Comparison of ENCODE assay signal across 8 mouse cellular contexts in the genomic region with DNA sequence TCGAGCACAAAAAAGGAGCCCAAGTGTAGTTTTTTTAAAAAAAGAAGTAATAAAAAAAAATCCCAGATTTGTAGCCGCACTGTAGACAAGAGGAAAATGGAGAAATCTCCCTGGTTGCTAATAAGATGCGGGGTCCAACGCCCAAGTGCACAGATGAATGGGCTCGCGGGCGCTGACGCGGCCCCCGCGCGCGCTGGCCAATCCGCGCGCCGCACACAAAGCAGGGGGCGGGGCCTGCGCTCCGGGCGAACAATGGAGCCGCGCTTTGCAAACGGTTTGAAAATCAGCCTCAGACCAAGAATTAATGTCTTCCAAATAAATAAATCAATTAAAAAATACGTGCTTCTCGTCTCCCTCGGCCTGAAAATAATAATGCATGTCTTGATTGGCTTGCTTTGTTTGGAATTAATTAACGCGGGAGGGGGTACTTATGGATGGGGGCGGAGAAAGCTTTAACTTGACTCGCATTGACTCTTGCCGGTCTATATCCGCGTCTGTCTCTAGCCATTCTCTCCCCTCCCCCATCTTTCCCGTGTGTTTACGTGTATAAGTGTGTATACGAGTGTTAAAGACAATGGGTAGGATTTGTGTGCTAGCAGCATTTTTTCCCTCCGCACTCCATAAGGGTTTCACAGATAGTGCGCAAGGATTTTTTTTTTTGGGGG. TPM values are rescaled to one million over a fixed set of nuclear protein-coding genes. Genes with fewer than 3 reads are reported as not detected.
DNase-seq lines count a peak whose midpoint lies in the region; ATAC-seq and TF ChIP-seq lines count a peak whose summit lies in the region.

A gene (minus strand): TSS at position 143 of the 665 bp plus-strand sequence.

- no peaks in the 10 kb centered on the region for H3K9me3 ChIP-seq in heart, embryonic 13.5 days
- no peaks in the 10 kb centered on the region for H3K9me3 ChIP-seq in kidney, postnatal 0 days (replicated peaks; ENCODE audit: low read length)

- H3K27me3 ChIP-seq in C2C12 (ENCODE audit: control insufficient read depth, insufficient read depth, insufficient read length) (no peaks in the 10 kb centered on the region), myocyte (ENCODE audit: control insufficient read depth, insufficient read depth, insufficient read length) (no peaks in the 10 kb centered on the region)
- H3K27me3 ChIP-seq in heart, embryonic 13.5 days (replicated peaks) = no peaks in the 10 kb centered on the region
- no peaks in the 10 kb centered on the region for H3K27me3 ChIP-seq in kidney, postnatal 0 days (ENCODE audit: insufficient read depth, low read length)
- peaks cover 3% of the 10 kb centered on the region; the same call in 1 of the 2 replicates for H3K27me3 ChIP-seq in liver, adult 2 months (ENCODE audit: control insufficient read depth, insufficient read depth, low read length)

- H3K79me2 ChIP-seq in C2C12 (ENCODE audit: control insufficient read depth, insufficient read depth) (peaks cover 44% of the 10 kb centered on the region), myocyte (ENCODE audit: control insufficient read depth, insufficient read depth) (peaks cover 36% of the 10 kb centered on the region)
- H3K79me2 ChIP-seq in liver, adult 2 months (ENCODE audit: control insufficient read depth, insufficient read depth, low read length) = no peaks in the 10 kb centered on the region

- H3K79me3 ChIP-seq in C2C12 (ENCODE audit: low read depth) = peaks cover 32% of the 10 kb centered on the region

- H3ac ChIP-seq in C2C12 (ENCODE audit: control insufficient read depth, insufficient read length, low read depth) (peak within 1 kb of the TSS; percentile 87), myocyte (ENCODE audit: control insufficient read depth, insufficient read length) (peak within 1 kb of the TSS; percentile 72)

- peak within 1 kb of the TSS; percentile 94 for H3K4me2 ChIP-seq in heart, embryonic 13.5 days
- peak within 1 kb of the TSS; percentile 82 for H3K4me2 ChIP-seq in kidney, postnatal 0 days (ENCODE audit: low read length)
- peak within 1 kb of the TSS; percentile 78 for H3K4me2 ChIP-seq in myocyte (ENCODE audit: low read depth)

- H3K4me3 ChIP-seq in C2C12 (ENCODE audit: insufficient read depth, poor library complexity, severe bottlenecking) (peak within 1 kb of the TSS; percentile 94), myocyte (peak within 1 kb of the TSS; percentile 94)
- peak within 1 kb of the TSS; percentile 69 for H3K4me3 ChIP-seq in bone marrow macrophage, adult 2 months (ENCODE audit: insufficient read depth, low read length)
- peak within 1 kb of the TSS; percentile 94 for H3K4me3 ChIP-seq in heart, embryonic 13.5 days
- peak within 1 kb of the TSS; percentile 82 for H3K4me3 ChIP-seq in kidney, postnatal 0 days (replicated peaks; ENCODE audit: low read depth, low read length)
- peak within 1 kb of the TSS; percentile 77 for H3K4me3 ChIP-seq in liver, adult 2 months (ENCODE audit: insufficient read depth, low read depth, low read length)

- peak within 1 kb of the TSS; percentile 92 for H3K27ac ChIP-seq in bone marrow macrophage, adult 2 months (ENCODE audit: insufficient read depth, low read depth, low read length)
- peak within 1 kb of the TSS; percentile 98 for H3K27ac ChIP-seq in heart, embryonic 13.5 days (replicated peaks)
- H3K27ac ChIP-seq in kidney, postnatal 0 days = peak within 1 kb of the TSS; percentile 98
- peak within 1 kb of the TSS; percentile 73 for H3K27ac ChIP-seq in liver, adult 2 months (replicated peaks; ENCODE audit: insufficient read depth, low read depth, low read length)

- peak; percentile 66; the same call in 1 of the 2 replicates for ATAC-seq in heart, embryonic 13.5 days (ENCODE audit: extremely low read depth, insufficient number of reproducible peaks, low FRiP score, low TSS enrichment)
- peak; percentile 43 for ATAC-seq in kidney, postnatal 0 days (replicated peaks; ENCODE audit: low FRiP score, low read depth)

- peak within 1 kb of the TSS; percentile 99 for H3K9ac ChIP-seq in heart, embryonic 13.5 days
- peak within 1 kb of the TSS; percentile 90 for H3K9ac ChIP-seq in kidney, postnatal 0 days (ENCODE audit: low read depth, low read length)
- H3K9ac ChIP-seq in liver, adult 2 months (ENCODE audit: low read depth, low read length) = peak within 1 kb of the TSS; percentile 78

- TF ChIP-seq POLR2A in bone marrow macrophage, adult 2 months (IDR thresholded peaks at IDR 0.05; ENCODE audit: borderline replicate concordance, low read depth, low read length) = no peak
- 0 out of 2 replicates have a peak, but pooled peaks have one; percentile 28 for TF ChIP-seq POLR2A in liver, adult 2 months (IDR thresholded peaks at IDR 0.05; ENCODE audit: extremely low read depth, insufficient read depth, low read length)
- peak; percentile 50 for TF ChIP-seq POLR2A in myocyte (IDR thresholded peaks at IDR 0.05; ENCODE audit: insufficient read length, low read depth)

- TF ChIP-seq CTCF in C2C12 (IDR thresholded peaks at IDR 0.05; ENCODE audit: control insufficient read depth, insufficient read depth, insufficient read length) = no peak
- no peak for TF ChIP-seq CTCF in bone marrow macrophage, adult 2 months (IDR thresholded peaks at IDR 0.05; ENCODE audit: low read depth, low read length)
- TF ChIP-seq CTCF in kidney, postnatal 0 days (IDR thresholded peaks at IDR 0.05; ENCODE audit: low read depth) = no peak
- TF ChIP-seq CTCF in liver, adult 2 months (IDR thresholded peaks at IDR 0.05; ENCODE audit: low read depth, low read length) = no peak

- under 1% methylated on average over 39 of the region's 39 CpGs for WGBS in heart, embryonic 13.5 days
- WGBS in kidney, postnatal 0 days = under 1% methylated on average over 39 of the region's 39 CpGs
- WGBS in liver, adult 2 months = under 1% methylated on average over 39 of the region's 39 CpGs

- H3K36me3 ChIP-seq in C2C12 (ENCODE audit: control insufficient read depth, insufficient read depth) (peaks cover 19% of the 10 kb centered on the region), myocyte (ENCODE audit: control insufficient read depth, insufficient read depth) (peaks cover 18% of the 10 kb centered on the region)
- H3K36me3 ChIP-seq in heart, embryonic 13.5 days = peaks cover 21% of the 10 kb centered on the region
- H3K36me3 ChIP-seq in kidney, postnatal 0 days (ENCODE audit: insufficient read depth, low read length) = 0 out of 2 replicates have a peak, but pooled peaks cover 6% of the 10 kb centered on the region
- H3K36me3 ChIP-seq in liver, adult 2 months (ENCODE audit: control insufficient read depth, insufficient read depth, low read length) = 0 out of 2 replicates have a peak, but pooled peaks cover 2% of the 10 kb centered on the region

- DNase-seq in fibroblast of lung, adult 2 months (ENCODE audit: low read depth) = peak; percentile 67
- DNase-seq in kidney, postnatal 0 days (ENCODE audit: low spot score) = peak; percentile 97
- DNase-seq in liver, adult 2 months (ENCODE audit: extremely low read depth, low read depth, low spot score) = peak; percentile 26
- DNase-seq in spleen, postnatal 4 days (ENCODE audit: low spot score in 2 of 2) = peak; percentile 72 to 86

- peaks cover 6% of the 10 kb centered on the region; the same call in 1 of the 2 replicates for H3K4me1 ChIP-seq in bone marrow macrophage, adult 2 months (ENCODE audit: control insufficient read depth, insufficient read depth, low read length)
- peaks cover 13% of the 10 kb centered on the region for H3K4me1 ChIP-seq in heart, embryonic 13.5 days
- no peaks in the 10 kb centered on the region for H3K4me1 ChIP-seq in kidney, postnatal 0 days (replicated peaks; ENCODE audit: insufficient read depth, low read length)
- H3K4me1 ChIP-seq in liver, adult 2 months (ENCODE audit: control insufficient read depth, insufficient read depth, low read length) = peaks cover 4% of the 10 kb centered on the region

TF ChIP-seq in C2C12, 6 proteins besides CTCF, POLR2A, EP300 and RAD21:
- TF ChIP-seq MYOG (IDR thresholded peaks at IDR 0.05; ENCODE audit: control insufficient read depth, extremely low read depth, insufficient read length) (no peak), CEBPB (IDR thresholded peaks at IDR 0.05; ENCODE audit: low read depth) (no peak), USF1 (IDR thresholded peaks at IDR 0.05; ENCODE audit: low read depth) (no peak), MYOD1 (IDR thresholded peaks at IDR 0.05; ENCODE audit: control insufficient read depth, insufficient read length, low read depth) (no peak), FOSL1 (IDR thresholded peaks at IDR 0.05; ENCODE audit: insufficient read depth, low read length, poor library complexity, severe bottlenecking) (no peak), MAX (IDR thresholded peaks at IDR 0.05) (no peak)

TF ChIP-seq in myocyte, 11 proteins besides CTCF, POLR2A, EP300 and RAD21:
- no peak for TF ChIP-seq MAX (IDR thresholded peaks at IDR 0.05; ENCODE audit: low read depth)
- TF ChIP-seq TCF3 (IDR thresholded peaks at IDR 0.05; ENCODE audit: insufficient read length, low read depth) = no peak
- TF ChIP-seq MYOG (IDR thresholded peaks at IDR 0.05; ENCODE audit: control insufficient read depth in 1 of 3, insufficient read depth in 1 of 3, insufficient read length in 2 of 3, low read depth in 2 of 3) = no peak
- no peak for TF ChIP-seq USF1 (IDR thresholded peaks at IDR 0.05; ENCODE audit: low read depth)
- no peak for TF ChIP-seq E2F4 (IDR thresholded peaks at IDR 0.05; ENCODE audit: insufficient read depth)
- no peak for TF ChIP-seq REST (IDR thresholded peaks at IDR 0.05; ENCODE audit: insufficient read depth, insufficient read length)
- TF ChIP-seq CEBPB (IDR thresholded peaks at IDR 0.05; ENCODE audit: insufficient read depth, poor library complexity, severe bottlenecking) = no peak
- no peak for TF ChIP-seq SRF (IDR thresholded peaks at IDR 0.05; ENCODE audit: control insufficient read depth, insufficient read length, low read depth)
TF ChIP-seq in myocyte: peak in this region for 0.

RNA-seq across cellular contexts. Expression of the gene that starts here (rescaled TPM):
- 26.6 TPM for polyA plus RNA-seq in C2C12 (2012; fragmentation: generic; extraction: Trizol)
- 332 and 341 TPM in 2 replicates for polyA plus RNA-seq in bone marrow macrophage, adult 2 months (2012; ENCODE audit: insufficient read depth, insufficient read length, missing spikeins)
- polyA plus RNA-seq in heart, embryonic 13.5 days (2015; fragmentation: Nextera tagmentation; extraction: Ambion mirVana) = 48.6 and 51.1 TPM in 2 replicates
- polyA plus RNA-seq in kidney, postnatal 0 days (2015; fragmentation: Nextera tagmentation; extraction: Ambion mirVana) = 104 and 113 TPM in 2 replicates
- total RNA-seq in liver, adult 2 months (2014; rRNA removed) = 8.9 and 10.2 TPM in 2 replicates
- 3.4 and 4.6 TPM in 2 replicates for polyA plus RNA-seq in liver, adult 2 months (2012; rRNA removed)
- polyA plus RNA-seq in myocyte (2012; fragmentation: generic; extraction: Trizol) = 26.3 TPM

Comparison
In these comparisons a context has a peak if more than half of its experiments do, and no peak if none do; other contexts are left out.
1. Peak in every context shown above with its lines: DNase-seq, ATAC-seq, H3K4me3 ChIP-seq and H3K27ac ChIP-seq.
2. DNase-seq: peak in every context shown above with its lines; median percentile 97 in kidney, postnatal 0 days; 79 in spleen, postnatal 4 days; 67 in fibroblast of lung, adult 2 months; 26 in liver, adult 2 months.